Mouse (Mus musculus): ENCODE results near the gene Olfr1512.
"Not testable (repeated sequence)": the region's sequence is repeated elsewhere in the genome, so short reads cannot be mapped to it uniquely, and the experiment has no call there.

The Olfr1512 gene

DNA sequence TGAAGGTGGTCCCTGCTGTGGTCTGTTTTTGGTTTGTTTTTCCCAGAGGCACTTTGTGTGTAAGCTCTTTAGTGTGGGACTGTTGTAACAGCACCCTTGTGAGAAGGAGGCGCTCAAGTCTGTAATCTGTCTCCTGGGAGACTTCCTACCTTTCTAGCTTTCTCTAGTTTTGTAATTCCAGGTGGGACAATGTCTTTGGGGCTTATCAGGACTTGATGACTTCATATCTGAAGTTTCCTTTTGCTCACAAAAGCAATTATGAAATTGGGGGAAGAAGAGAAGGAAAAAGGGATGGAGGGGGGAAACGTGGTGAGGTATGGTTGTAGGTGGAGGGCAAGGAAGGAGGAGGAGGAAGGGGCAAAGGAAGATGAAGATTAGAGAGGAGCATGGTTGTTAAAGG is at the start of gene Olfr1512:
Gene Olfr1512, minus strand, starts transcription at position 101 of the 400 bp plus-strand sequence.
- DNase-seq (ENCODE audit: low spot score in 2 of 2) = no peak

DNA sequence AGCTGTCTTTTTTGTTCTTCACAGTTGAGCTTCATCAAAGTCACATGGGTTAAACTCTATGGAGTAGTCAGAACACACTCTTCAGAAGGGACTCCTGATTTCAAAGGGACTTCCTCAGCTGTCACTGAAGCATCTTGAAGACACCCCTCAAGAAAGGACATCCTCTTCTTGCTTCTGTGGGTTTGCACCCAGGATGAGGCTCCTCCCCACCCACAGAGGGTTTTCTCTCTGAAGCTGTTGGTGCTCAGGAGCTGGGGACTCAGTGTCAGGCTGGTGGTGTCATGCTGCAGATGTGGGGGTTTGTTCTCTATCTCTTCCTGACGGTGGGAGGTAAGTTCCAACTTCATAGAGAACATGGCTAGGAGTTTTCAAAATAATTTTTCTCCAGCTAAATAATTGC is 48.7 kb upstream of the Olfr1512 start:
- no peak for DNase-seq (ENCODE audit: low spot score in 2 of 2)

DNA sequence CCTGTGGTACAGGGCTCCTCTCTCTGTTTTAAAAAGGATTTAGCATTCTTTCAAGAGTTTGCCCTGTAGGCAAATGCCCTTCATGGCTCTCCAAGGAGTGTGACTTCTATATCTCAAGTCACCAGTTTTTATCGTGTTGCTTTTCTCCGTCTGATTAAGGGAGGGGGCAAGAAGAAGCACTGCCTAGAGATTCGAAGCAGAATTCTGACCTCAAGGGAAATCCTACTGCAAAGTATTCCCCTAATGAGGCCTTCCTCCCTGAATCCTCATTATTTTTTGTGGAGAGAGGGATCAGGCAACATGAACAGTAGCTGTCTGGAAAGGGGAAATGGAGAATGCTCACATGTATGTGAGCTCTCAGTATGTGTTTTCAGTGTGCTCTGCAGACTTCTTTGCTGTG is 35.3 kb upstream of the Olfr1512 start, which contains the start of gene Olfr1510:
Gene Olfr1510, minus strand, starts transcription at position 101 of the 400 bp plus-strand sequence.
- DNase-seq (ENCODE audit: low spot score in 2 of 2) = no peak

DNA sequence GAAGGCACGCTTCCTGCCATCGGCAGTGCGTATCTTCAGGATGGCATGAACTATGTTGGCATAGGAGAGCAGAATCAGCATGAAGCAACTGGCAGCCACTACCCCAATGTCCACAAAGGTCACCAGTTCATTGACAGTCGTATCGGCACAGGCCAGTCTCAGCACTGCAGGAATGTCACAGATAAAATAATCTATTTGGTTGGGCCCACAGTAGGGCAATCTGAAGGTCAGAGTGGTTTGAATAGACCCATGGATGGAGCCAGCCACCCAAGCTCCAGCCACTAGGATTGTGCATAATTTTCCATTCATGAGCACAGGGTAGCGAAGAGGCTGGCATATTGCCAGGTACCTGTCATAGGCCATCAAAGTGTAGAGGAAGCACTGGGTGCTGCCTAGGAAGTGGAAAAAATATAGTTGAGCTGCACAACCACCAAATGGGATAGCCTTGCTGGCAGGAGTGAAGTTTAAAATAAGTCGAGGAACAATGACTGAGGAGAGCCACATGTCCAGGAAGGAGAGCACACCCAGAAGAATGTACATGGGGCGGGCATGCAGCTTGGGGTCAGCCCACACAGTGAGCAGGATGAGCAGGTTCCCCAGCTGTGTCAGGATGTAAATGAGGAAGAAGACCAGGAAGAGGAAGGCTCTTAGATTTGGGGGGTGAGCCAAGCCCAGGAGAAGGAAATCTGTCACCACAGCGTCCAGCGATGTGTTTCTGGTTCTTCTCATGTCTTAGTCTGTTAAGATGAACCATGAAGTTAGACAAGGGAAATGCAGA is 31.4 kb upstream of the Olfr1512 start:
- DNase-seq (ENCODE audit: low spot score in 2 of 2) = not testable (repeated sequence)

DNA sequence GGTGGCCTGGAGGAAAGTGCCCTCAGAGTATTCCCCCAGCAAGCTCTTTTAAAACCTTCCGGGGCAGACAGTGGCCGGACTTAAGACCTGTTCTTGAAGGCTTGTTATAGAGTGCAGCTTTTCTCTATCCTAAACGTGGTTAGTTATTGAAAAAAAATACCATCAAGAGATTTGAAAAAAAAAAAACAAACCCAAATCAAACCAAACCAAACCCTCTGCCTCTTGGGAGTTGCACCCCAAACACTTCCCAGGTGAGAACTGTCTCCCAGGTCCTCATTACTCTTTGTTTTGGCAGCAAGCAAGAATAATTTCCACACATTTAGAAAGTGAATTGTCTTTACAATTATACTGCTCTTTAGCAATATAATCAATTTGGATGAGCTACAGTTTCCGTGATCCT is 18.3 kb upstream of the Olfr1512 start, which contains the start of gene Olfr1511:
Gene Olfr1511, minus strand, starts transcription at position 101 of the 400 bp plus-strand sequence.
- DNase-seq (ENCODE audit: low spot score in 2 of 2) = no peak

DNA sequence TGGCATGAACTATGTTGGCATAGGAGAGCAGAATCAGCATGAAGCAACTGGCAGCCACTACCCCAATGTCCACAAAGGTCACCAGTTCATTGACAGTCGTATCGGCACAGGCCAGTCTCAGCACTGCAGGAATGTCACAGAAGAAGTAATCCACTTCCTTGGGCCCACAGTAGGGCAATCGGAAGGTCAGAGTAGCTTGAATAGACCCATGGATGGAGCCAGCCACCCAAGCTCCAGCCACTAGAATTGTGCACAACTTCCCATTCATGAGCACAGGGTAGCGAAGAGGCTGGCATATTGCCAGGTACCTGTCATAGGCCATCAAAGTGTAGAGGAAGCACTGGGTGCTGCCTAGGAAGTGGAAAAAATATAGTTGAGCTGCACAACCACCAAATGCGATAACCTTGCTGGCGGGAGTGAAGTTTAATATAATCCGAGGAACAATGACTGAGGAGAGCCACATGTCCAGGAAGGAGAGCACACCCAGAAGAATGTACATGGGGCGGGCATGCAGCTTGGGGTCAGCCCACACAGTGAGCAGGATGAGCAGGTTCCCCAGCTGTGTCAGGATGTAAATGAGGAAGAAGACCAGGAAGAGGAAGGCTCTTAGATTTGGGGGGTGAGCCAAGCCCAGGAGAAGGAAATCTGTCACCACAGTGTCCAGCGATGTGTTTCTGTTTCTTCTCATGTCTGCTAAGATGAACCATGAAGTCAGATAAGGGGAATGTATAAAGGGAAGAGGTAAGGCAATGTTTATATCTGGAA is 11.3 kb upstream of the Olfr1512 start:
- DNase-seq (ENCODE audit: low spot score in 2 of 2) = not testable (repeated sequence)

DNA sequence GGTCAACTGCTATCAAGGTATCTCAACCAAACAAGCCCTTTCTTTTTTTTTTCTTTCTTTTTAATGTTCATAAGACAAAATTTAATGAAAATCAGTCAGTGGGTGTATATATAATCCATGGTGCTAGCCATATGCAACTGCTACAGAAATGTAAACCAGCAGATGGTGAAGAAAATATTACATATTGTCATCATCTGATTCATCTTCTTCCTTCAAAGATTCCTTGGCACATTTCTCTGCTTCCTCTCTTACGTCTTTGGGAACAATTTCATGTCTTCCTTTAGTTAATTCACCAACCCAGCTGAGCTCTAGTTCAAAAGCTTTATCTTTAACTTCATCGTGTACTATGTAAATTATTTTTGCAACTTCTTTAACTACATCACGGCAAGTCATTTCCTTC is 10.2 kb downstream of the Olfr1512 start:
- DNase-seq (ENCODE audit: low spot score in 2 of 2) = no peak

DNA sequence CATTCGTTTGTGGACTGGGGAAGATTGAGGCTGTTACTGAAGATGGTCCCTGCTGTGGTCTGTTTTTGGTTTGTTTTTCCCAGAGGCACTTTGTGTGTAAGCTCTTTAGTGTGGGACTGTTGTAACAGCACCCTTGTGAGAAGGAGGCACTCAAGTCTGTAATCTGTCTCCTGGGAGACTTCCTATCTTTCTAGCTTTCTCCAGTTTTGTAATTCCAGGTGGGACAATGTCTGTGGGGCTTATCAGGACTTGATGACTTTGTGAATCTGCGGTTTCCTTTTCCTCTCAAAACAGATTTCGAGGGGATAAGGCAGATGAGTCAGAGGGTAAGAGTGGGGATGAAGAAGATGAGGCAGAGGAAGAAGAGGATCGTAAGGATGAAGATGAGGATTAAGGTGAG is 22.7 kb downstream of the Olfr1512 start, which contains the start of gene Olfr1513:
Gene Olfr1513, minus strand, starts transcription at position 101 of the 400 bp plus-strand sequence.
- DNase-seq (ENCODE audit: low spot score in 2 of 2) = no peak

DNA sequence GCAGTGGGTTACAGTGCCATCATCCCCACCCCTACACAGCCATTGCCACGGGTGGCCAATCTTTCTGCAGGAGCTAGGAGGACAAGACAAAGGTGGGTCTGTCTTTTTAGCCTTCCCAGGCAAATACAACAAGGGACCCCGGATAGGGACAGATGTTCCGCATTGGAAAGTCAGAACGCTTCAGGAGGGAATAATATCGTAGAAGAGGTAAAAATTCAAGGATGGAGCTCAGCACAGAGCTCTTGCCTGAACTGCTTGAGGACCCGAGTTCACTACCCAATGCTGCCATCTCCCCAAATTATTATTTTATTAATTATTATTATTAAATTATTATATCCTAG is 39.5 kb downstream of the Olfr1512 start:
- DNase-seq (ENCODE audit: low spot score in 2 of 2) = no peak

DNA sequence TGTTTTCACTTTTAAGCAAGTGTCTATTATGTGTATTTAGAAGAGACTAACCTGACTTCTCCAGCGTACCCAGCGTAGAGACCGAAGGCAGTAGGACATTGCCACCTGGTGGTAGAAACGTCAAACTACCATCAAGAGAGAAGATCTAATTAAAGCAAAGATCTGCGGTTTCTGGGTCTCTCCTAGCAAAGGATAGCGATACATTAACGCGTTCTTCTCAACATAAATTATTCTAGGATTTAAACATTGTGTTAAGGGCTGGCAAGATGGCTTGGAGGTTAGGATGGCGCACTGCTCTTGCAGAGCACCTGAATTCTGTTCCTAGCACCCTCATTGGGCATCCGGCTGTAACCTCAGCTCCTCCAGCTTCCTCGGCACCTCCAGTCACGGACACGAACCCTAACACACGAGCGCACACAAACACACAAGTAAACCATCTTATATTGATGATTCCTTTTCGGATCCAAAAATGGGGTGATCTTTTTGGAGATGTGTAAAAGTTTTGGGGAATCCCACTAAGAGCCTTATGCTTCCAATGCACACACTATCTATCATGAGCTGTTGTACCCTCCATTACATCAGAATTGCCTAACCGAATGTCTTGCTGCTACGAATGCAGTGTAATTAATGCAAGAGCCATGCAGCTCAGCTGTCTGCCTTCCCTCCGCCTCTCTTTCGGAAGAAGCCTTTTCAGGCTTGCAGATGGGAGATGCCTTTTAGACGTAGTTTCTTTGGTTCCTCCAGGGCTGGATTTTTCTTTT is 40.0 kb downstream of the Olfr1512 start:
- DNase-seq (ENCODE audit: low spot score in 2 of 2) = no peak

DNA sequence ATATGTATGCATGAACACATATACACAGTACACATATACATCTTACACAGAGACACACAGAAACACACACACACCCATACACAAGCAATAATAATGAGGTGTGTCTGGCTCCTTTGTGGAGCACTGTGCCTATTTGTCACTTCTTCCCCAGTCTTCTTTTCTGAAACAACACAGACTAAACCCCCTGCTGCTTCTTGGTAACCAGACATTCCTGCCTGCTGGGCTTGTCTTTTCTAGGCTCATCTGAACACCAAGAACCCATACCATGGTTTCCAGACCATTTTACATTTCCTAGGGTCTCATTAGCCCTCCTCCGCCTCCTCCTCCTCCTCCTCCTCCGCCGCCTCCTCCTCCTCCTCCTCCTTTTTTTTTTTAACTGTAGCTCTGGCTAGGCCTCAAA is 46.8 kb downstream of the Olfr1512 start:
- DNase-seq (ENCODE audit: low spot score in 2 of 2) = no peak

DNA sequence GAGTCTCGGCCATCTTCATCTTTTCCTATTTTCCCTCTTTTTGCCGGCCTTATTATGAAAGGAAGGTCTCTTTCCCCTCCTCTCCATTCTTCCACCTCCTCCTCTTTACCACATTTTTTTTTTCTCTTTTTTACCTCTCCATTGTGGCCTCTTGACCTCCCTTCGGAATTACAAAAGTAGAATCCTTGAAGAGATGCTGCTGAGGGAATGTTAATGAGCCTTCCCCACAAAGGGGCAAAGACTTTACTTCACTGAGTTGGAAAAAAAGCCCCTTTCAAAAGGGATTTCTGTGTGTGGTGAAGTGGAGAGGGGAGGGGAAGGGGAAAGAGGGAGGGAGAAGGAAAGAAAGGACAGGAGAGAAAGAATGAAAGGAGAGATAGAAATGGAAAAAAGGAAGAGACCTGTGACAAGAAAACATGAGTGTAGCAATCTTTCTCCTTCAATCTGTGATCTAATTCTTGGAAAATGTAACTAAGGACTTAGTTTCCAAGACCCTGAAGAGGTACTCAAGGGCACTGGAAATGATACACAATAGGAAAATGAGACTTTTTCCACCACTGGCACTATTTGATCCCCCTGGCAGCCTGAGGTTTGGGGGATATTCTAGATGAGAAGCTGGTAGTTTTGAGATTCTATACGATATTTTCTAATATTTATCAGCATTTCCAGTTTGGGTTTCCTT is 47.8 kb downstream of the Olfr1512 start:
- no peak for DNase-seq (ENCODE audit: low spot score in 2 of 2)

DNA sequence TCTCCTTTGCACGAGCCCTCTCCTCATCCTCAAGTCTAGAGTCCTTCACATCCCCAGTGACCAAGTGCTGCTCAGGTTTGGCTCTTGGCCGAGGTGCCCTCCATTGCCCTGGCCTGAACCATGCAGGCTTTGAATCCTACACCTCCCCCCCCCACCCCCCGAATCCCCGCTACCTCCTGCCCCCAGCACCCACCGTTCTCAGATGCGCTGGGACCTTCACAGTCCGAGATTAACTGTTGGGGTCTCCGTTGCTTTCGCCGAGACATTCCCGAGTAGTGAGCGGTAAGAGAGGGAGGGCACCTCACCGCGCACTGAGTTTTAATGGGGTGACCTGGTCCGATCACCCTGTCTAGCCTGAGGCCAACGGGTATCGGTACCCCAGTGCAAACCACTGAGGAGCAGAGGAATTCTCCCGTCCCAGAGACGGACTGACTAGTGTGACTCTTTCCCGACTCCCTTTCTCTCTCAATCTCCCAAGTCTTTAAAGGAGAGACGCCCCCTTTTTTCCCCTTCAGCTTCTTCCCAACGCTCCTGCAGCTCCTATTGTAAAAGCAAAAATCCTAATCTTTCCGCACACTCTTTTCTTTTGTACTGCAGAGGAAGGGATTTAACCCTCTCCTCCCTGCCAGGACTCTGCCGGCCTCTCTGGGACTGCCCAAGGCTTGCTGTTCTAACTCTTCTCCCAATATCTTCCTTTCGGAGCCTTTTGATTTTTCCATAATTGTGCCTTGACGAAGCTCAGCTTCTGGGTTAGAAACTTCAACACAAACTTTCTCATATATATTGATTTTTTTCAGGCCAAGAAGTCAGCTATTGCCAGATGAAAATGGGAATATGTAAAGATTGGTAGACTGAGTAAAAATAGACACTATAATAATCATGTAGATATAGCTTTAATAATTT is 50.8 kb downstream of the Olfr1512 start, which contains the start of gene Sall2:
Gene Sall2, minus strand, starts transcription at position 853 of the 903 bp plus-strand sequence.
- DNase-seq (ENCODE audit: low spot score in 2 of 2) = no peak

DNA sequence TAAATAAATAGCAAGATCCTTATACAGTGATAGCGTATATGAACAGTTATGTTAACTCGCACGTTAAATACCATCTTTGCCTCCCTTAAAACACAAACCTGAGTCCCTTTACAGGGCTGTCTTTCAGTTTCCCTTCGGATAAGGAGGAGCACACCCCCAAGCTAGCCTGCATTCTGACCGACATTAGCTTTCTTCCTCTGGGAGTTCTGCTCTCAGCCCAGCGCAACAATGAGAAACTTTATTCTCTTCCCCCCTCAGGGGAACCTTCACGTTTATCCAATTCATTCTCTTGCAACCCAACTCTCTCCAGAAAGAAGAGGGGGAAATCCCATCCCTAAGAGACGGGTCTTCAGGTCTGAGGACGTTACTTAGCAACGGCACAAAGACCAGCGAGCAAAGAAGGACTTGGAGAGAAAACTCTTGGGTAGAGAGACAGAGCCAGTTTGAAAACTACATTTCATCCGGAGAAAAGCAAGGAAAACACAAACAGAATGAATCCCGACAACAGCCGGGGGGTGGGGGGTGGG is 51.5 kb downstream of the Olfr1512 start:
- no peak for DNase-seq (ENCODE audit: low spot score in 2 of 2)

DNA sequence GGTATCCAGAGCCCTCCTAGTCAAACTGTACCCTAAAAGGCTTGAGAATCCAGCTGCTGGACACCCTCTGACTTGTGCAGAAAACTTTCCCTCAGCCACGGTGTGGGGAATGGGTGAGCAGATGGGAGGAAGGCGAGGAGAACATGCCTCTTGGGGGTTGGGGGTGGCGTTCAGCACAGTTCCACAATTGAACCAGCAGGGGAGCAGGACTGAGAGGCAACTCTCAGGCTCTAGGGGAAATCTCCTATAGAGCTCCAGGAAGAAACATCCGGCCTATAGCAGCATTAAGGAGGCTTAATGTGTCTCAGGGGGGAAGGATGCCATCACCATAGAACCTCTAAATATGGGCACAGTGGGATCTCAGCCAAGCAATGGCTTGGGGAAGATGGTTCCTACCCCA is 53.1 kb downstream of the Olfr1512 start:
- DNase-seq (ENCODE audit: low spot score in 2 of 2) = no peak

Data from urinary bladder, postnatal 4 days (tissue).